8 mouse cellular contexts compared by ENCODE assay signal in the genomic region with DNA sequence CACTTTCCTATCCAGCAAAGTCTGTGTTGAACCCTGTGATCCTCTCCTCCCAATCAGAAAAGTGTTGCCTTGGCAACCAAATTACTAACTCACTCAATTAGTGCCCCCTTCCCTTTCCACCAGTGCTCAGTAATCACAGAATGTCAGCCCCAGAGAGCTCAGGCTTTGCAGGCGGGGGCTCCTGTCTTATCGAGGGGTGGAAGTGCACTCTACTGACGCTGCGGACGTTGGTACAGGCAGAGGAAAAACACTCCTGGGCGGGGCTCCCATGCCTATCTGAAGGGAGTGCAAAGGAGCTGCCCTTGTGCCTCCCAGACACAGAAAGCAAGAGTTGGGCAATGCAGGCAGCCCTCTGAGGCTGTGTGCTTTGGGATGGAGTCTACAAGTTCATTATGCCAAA. TPM values are rescaled to one million over a fixed set of nuclear protein-coding genes. Genes with fewer than 3 reads are reported as not detected.
DNase-seq lines count a peak whose midpoint lies in the region; ATAC-seq lines count a peak whose summit lies in the region.

No protein-coding gene starts in this region.

- H3K9ac ChIP-seq in heart, embryonic 12.5 days: no peak overlapping the region

- peak; percentile 31 for DNase-seq in ovary, adult 18-20 months (ENCODE audit: low spot score)
- DNase-seq in ovary, postnatal 10 days (ENCODE audit: low spot score): no peak
- peak; percentile 89 for DNase-seq in c-Kit-positive CD71-positive TER-119-negative erythroid progenitor cells, embryonic 14.5 days (ENCODE audit: low read depth)
- peak; percentile 38 to 55 for DNase-seq in layer of hippocampus, postnatal 10 days (ENCODE audit: low spot score in 2 of 2)
- DNase-seq in thymus, postnatal 4 days: peak; percentile 54
- DNase-seq in cerebellum, postnatal 25 days: no peak

- 0% methylated on average over 6 of the region's 6 CpGs for WGBS in heart, embryonic 12.5 days

- H3K27ac ChIP-seq in heart, embryonic 12.5 days (ENCODE audit: poor library complexity, severe bottlenecking): peak overlapping the region; percentile 41

- peak; percentile 92 for ATAC-seq in heart, embryonic 12.5 days (ENCODE audit: insufficient number of reproducible peaks, low FRiP score)
- peak; percentile 79 for ATAC-seq in megakaryocyte-erythroid progenitor cell, adult 5-6 weeks (replicated peaks; ENCODE audit: low FRiP score, low TSS enrichment, poor library complexity, severe bottlenecking)

- no peaks in the 10 kb centered on the region for H3K9me3 ChIP-seq in heart, embryonic 12.5 days (replicated peaks)

- peak overlapping the region; percentile 6; the same call in 1 of the 2 replicates for H3K4me3 ChIP-seq in heart, embryonic 12.5 days

- H3K4me1 ChIP-seq in heart, embryonic 12.5 days (replicated peaks): peaks cover 55% of the 10 kb centered on the region

- no peaks in the 10 kb centered on the region for H3K36me3 ChIP-seq in heart, embryonic 12.5 days

- peak overlapping the region; percentile 59 for H3K4me2 ChIP-seq in heart, embryonic 12.5 days

- peaks cover 10% of the 10 kb centered on the region; the same call in 1 of the 2 replicates for H3K27me3 ChIP-seq in heart, embryonic 12.5 days (replicated peaks)

RNA-seq across cellular contexts. Expression of a gene that starts 6.0 kb away (rescaled TPM):
- polyA plus RNA-seq in heart, embryonic 12.5 days (2016; fragmentation: Nextera tagmentation; extraction: Ambion mirVana): 2.5 and 3.2 TPM in 2 replicates
- total RNA-seq in layer of hippocampus, postnatal 10 days (2021): 10 to 100 TPM; 21.1 to 23.0 TPM
- total RNA-seq in megakaryocyte-erythroid progenitor cell, adult 5-6 weeks (2014; fragmentation: Nextera tagmentation): 18.1 and 25.6 TPM in 2 replicates
- 17.7 and 32.4 TPM in 2 replicates for total RNA-seq in megakaryocyte-erythroid progenitor cell, adult 5-6 weeks (2017)

RNA-seq across cellular contexts. Expression of a gene that starts 12.1 kb away (rescaled TPM):
- 3.6 TPM in 2 replicates for polyA plus RNA-seq in heart, embryonic 12.5 days (2016; fragmentation: Nextera tagmentation; extraction: Ambion mirVana)
- total RNA-seq in layer of hippocampus, postnatal 10 days (2021): 10 to 100 TPM; 19.1 to 19.4 TPM
- 30.5 and 32.9 TPM in 2 replicates for total RNA-seq in megakaryocyte-erythroid progenitor cell, adult 5-6 weeks (2014; fragmentation: Nextera tagmentation)
- total RNA-seq in megakaryocyte-erythroid progenitor cell, adult 5-6 weeks (2017): 55.8 and 63.7 TPM in 2 replicates

RNA-seq across cellular contexts. Expression of a gene that starts 34.0 kb away (rescaled TPM):
- 17.8 and 19.5 TPM in 2 replicates for polyA plus RNA-seq in heart, embryonic 12.5 days (2016; fragmentation: Nextera tagmentation; extraction: Ambion mirVana)
- total RNA-seq in layer of hippocampus, postnatal 10 days (2021): 1 to 10 TPM; 3.6 to 4.4 TPM
- total RNA-seq in megakaryocyte-erythroid progenitor cell, adult 5-6 weeks (2014; fragmentation: Nextera tagmentation): 41.0 and 44.7 TPM in 2 replicates
- 34.1 and 40.5 TPM in 2 replicates for total RNA-seq in megakaryocyte-erythroid progenitor cell, adult 5-6 weeks (2017)

Comparison
In these comparisons a context has a peak if more than half of its experiments do, and no peak if none do; other contexts are left out.
1. DNase-seq: peak in ovary, adult 18-20 months (single experiment), c-Kit-positive CD71-positive TER-119-negative erythroid progenitor cells, embryonic 14.5 days (single experiment), layer of hippocampus, postnatal 10 days (2 of 2) and thymus, postnatal 4 days (single experiment); none in ovary, postnatal 10 days (single experiment) and cerebellum, postnatal 25 days (0 of 2).
2. RNA of a gene that starts 34.0 kb away (total RNA-seq): 34.1 to 44.7 TPM in megakaryocyte-erythroid progenitor cell, adult 5-6 weeks; 3.6 to 4.4 TPM in layer of hippocampus, postnatal 10 days; every median in the first group is over 4 times any median in the second.